Mouse (Mus musculus) gonadal fat pad, adult 2 months (tissue): Measurements from ENCODE around the gene H2al1a. TPM values are rescaled to one million over a fixed set of nuclear protein-coding genes. Genes with fewer than 3 reads are reported as not detected.

ENCODE experiments used
- DNase-seq: peaks from one replicate; pipeline ENCODE4 v3.0.0-alpha.2; 2012; ENCODE audit warnings: low read depth
- polyA plus RNA-seq: library from polyadenylated mRNA; depleted of rRNA; stranded (reverse); fragments of >200 nt; gene quantifications from 2 replicates; pipeline ENCODE4 v1.2.3, GENCODE M21; 2012; rRNA removed

Gene H2al1a
- polyA plus RNA-seq, 1 experiment = not detected

- no peak for DNase-seq
These were observed 46.7 kb downstream of the H2al1a start for GRCm38 (mm10) chrX:11345762-11346161.

- DNase-seq = no peak
These were observed 47.7 kb downstream of the H2al1a start for GRCm38 (mm10) chrX:11346756-11347155.

Other genes with a start within 250 kb of the H2al1a start
- gene H2al1b, start 3.2 kb downstream of the H2al1a start, polyA plus RNA-seq = not detected in 2 replicates
- not detected in 2 replicates for gene H2al1c, start 6.4 kb downstream of the H2al1a start, polyA plus RNA-seq
- gene H2al1d, start 9.6 kb downstream of the H2al1a start, polyA plus RNA-seq = not detected in 2 replicates
- gene H2al1e, start 12.7 kb downstream of the H2al1a start, polyA plus RNA-seq = 0.31 TPM in 1 of 2 replicates, not detected in the other
- gene H2al1f, start 15.9 kb downstream of the H2al1a start, polyA plus RNA-seq = not detected in 2 replicates
- gene H2al1g, start 19.0 kb downstream of the H2al1a start, polyA plus RNA-seq = not detected in 2 replicates
- gene H2al1h, start 22.2 kb downstream of the H2al1a start, polyA plus RNA-seq = not detected in 2 replicates
- gene H2al1i, start 25.4 kb downstream of the H2al1a start, polyA plus RNA-seq = not detected in 2 replicates
- not detected in 2 replicates for gene H2al1j, start 28.6 kb downstream of the H2al1a start, polyA plus RNA-seq